Mouse (Mus musculus): ENCODE measurements around the gene Rhobtb1. TPM values are rescaled to one million over a fixed set of nuclear protein-coding genes. Genes with fewer than 3 reads are reported as not detected.

Rhobtb1 gene
- polyA plus RNA-seq, 1 experiment, result not detected

DNA sequence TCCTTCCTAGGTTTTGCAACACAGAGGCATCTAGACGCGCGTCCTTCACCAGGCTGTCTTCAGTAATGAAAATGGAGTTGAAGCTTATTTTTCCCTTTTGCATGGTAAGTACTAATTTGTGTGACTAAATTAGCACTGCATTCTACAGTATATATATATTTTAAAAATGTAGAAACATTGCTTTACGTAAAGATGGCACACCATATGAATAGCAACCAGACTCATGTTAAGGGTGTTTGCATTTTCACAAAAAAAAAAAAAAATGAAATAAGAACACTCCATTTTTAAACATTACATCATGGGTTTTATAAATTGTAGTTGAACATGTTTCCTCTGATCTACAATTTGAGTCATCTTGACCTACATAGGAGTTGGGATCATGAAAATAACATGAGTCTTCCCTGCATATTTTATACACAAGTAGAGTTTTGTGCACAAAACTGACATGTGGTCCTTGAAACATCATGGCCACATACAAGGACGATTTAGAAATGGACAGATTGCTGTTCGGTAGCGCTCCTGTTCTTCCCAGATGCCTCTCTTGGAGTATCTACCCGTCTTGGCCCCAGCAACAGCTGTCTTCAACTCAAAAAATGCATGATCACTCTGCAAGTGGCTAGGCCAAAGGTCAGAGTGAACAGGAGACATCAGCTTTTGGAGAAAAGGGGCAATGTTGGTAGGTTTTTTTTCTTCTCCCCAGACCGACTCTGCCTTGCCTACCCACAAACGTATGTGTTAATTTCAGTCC, 4.4 kb downstream of the Rhobtb1 start:
- TF ChIP-seq GATA1 (IDR thresholded peaks at IDR 0.05; ENCODE audit: low read length), result no peak

- TF ChIP-seq GATA1 (IDR thresholded peaks at IDR 0.05; ENCODE audit: low read length), result no peak
These were observed 5.2 kb downstream of the Rhobtb1 start for GRCm38 (mm10) chr10:69156462-69156861.

DNA sequence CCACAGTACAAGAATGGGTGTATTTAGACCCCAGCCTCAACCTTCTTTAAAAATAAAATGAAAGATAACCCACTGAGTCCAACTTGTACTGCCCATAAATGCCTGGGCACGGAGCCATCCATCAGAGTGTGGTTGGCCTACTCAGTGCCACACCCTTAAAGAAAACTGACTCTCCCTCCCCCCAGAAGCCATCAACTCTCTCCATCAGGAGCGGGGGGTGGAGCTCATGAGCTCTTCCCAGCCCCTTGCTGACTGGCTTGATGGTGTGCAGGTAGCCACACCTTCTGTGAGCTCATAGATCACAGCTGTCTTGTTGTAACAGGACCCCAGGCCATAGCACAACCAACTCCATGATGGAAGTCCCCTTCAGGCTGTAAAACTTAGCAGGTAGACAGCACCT, 6.2 kb downstream of the Rhobtb1 start:
- no peak for TF ChIP-seq GATA1 (IDR thresholded peaks at IDR 0.05; ENCODE audit: low read length)

DNA sequence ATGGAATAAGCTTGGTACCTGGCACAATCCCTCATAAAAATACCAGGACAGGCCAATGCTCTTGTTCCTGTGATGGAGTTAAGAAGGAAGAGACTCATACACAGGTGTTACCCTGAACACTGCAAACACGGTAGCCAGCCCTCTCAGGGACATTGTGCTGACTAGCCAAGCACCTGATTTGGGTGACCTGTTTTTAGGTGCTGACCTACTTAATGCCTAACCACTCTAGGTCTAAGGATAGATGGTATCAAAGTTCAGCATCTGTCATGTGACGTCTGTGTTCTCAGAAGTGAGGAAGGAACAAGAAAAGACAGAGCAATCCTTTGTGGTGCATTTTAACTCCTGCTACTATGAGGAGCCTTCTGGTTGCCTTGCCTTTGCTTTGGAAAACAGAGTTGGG, 9.6 kb downstream of the Rhobtb1 start:
- no peak for TF ChIP-seq GATA1 (IDR thresholded peaks at IDR 0.05; ENCODE audit: low read length)

DNA sequence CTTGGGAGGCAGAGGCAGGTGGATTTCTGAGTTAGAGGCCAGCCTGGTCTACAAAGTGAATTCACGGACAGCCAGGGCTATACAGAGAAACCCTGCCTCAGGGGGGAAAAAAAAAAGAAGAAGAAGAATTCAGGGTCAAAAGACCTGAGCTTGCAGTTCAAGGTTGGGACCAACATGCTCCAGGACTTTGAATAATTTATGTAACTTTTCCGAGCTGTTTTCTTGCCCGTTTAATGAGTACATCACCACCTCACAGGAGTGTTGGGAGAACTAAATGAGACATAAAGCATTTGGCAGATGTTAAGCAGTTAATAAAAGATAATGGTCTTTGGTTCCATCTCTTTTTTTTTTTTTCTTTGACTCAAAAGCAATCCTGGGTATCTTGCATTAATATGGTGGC, 10.3 kb downstream of the Rhobtb1 start:
- TF ChIP-seq GATA1 (IDR thresholded peaks at IDR 0.05; ENCODE audit: low read length), result no peak

- no peak for TF ChIP-seq GATA1 (IDR thresholded peaks at IDR 0.05; ENCODE audit: low read length)
These were observed 11.3 kb downstream of the Rhobtb1 start for GRCm38 (mm10) chr10:69162577-69162976.

- TF ChIP-seq GATA1 (IDR thresholded peaks at IDR 0.05; ENCODE audit: low read length), result no peak
These were observed 12.0 kb downstream of the Rhobtb1 start for GRCm38 (mm10) chr10:69163216-69163615.

GRCm38 (mm10) chr10:69165125-69165524, 13.9 kb downstream of the Rhobtb1 start:
- TF ChIP-seq GATA1 (IDR thresholded peaks at IDR 0.05; ENCODE audit: low read length), result no peak

- TF ChIP-seq GATA1 (IDR thresholded peaks at IDR 0.05; ENCODE audit: low read length), result no peak
These were observed 14.6 kb downstream of the Rhobtb1 start for GRCm38 (mm10) chr10:69165847-69166246.

- no peak for TF ChIP-seq GATA1 (IDR thresholded peaks at IDR 0.05; ENCODE audit: low read length)
These were observed 15.3 kb downstream of the Rhobtb1 start for GRCm38 (mm10) chr10:69166514-69166913.

GRCm38 (mm10) chr10:69172412-69172811, 21.2 kb downstream of the Rhobtb1 start:
- TF ChIP-seq GATA1 (IDR thresholded peaks at IDR 0.05; ENCODE audit: low read length), result no peak

DNA sequence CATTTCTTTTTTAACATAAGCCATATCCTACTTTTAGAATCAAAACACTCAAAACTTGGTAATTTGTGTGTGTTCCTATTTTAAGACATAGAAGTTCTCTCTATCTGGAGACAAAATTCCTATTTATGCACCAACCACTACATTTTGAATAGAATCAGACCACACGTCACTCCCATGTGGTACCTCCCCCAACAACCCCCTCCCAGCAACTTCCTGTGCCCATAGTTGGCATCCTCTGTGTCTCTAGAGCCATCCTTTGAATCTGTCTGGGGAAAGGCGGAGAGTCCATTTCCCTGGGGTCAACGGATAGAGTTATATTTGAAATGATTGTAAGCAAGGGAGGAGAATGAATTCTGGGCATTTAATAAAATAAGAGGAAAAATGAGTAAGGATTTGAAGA, 24.9 kb downstream of the Rhobtb1 start:
- TF ChIP-seq GATA1 (IDR thresholded peaks at IDR 0.05; ENCODE audit: low read length), result no peak

DNA sequence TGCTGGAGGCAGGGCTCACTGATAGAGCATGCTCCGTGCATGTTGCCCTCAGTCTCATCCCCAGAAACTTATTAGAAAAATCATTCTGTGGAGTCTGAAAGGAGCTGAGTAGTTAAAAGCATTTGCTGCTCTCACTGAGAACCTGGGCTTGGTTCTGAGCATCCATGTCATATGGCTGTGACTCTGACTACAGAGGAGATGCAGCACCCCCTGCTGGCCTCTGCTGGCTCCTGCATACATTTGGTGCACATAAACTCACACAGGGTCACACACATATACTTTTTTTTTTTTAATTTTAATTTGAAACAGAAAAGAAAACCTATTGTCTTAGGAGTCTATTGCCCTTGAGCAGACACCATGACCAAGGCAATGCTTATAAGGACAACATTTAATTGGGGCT, 28.1 kb downstream of the Rhobtb1 start:
- no peak for TF ChIP-seq GATA1 (IDR thresholded peaks at IDR 0.05; ENCODE audit: low read length)

DNA sequence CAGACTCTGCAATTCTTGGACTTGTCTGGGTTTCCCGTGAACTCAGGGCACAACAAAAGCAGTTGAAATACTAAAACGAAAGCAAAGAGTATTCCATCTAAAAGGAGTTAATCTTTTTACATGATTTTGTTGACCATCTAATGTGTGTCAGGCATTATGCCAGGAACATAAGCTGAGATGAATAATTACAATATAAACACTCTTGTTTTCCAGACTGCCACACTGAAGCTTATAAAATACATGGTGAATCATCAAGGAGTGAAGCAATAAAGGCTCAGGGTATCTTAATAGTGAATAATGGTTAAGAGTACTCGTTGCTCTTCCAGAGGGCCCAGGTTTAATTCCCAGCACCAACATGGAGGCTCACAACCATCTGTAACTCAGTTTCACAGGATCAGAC, 29.8 kb downstream of the Rhobtb1 start:
- TF ChIP-seq GATA1 (IDR thresholded peaks at IDR 0.05; ENCODE audit: low read length), result no peak

GRCm38 (mm10) chr10:69184903-69185302, 33.7 kb downstream of the Rhobtb1 start:
- TF ChIP-seq GATA1 (IDR thresholded peaks at IDR 0.05; ENCODE audit: low read length), result no peak

GRCm38 (mm10) chr10:69185431-69185830, 34.2 kb downstream of the Rhobtb1 start:
- no peak for TF ChIP-seq GATA1 (IDR thresholded peaks at IDR 0.05; ENCODE audit: low read length)

Data from G1E-ER4 (cell line).